Mouse (Mus musculus) spleen, adult 2 months (tissue): ENCODE measurements around the gene Mob1b.

Source experiments
- CTCF ChIP-seq: fragments of 200-500 bp; IDR thresholded peaks from 2 replicates; pipeline ENCODE4 v1.5.1; 2011; ENCODE audit warnings: mild to moderate bottlenecking, inconsistent platforms; ENCODE audit not compliant: insufficient read depth, insufficient read length, insufficient replicate concordance; ENCODE audit errors: extremely low read depth
- POLR2A ChIP-seq: fragments of 200-500 bp; IDR thresholded peaks from 2 replicates; pipeline ENCODE4 v1.6.1; 2011; ENCODE audit warnings: low read depth, low read length, inconsistent platforms

- TF ChIP-seq CTCF (no peak), POLR2A (no peak)
These were observed 9.5 kb upstream of the Mob1b start for GRCm38 (mm10) chr5:88711128-88711527.
